Mouse (Mus musculus): ENCODE measurements around the gene Large2. TPM values are rescaled to one million over a fixed set of nuclear protein-coding genes. Genes with fewer than 3 reads are reported as not detected.

Large2 gene
- polyA plus RNA-seq, 1 experiment from 2014 or later: 2.5 TPM

- Histone ChIP-seq H3K9me3 (no peaks in the 10 kb centered on the region), H3K9ac (replicated peaks) (peak overlapping the region; percentile 81), H3K27ac (no peak overlapping the region), H3K4me2 (replicated peaks) (peak overlapping the region; percentile 97), H3K36me3 (peaks cover 42% of the 10 kb centered on the region), H3K4me3 (replicated peaks) (peak overlapping the region; percentile 83), H3K27me3 (peaks cover 6% of the 10 kb centered on the region; the same call in 1 of the 2 replicates), H3K4me1 (replicated peaks) (peaks cover 45% of the 10 kb centered on the region)
- 82% methylated on average over 6 of the region's 6 CpGs for WGBS
- no peak for ATAC-seq
Observed at GRCm38 (mm10) chr2:92376300-92376699, 1.6 kb upstream of the Large2 start.

GRCm38 (mm10) chr2:92375788-92376187 is 1.1 kb upstream of the Large2 start:
- Histone ChIP-seq H3K27ac (peak overlapping the region; percentile 86), H3K4me2 (replicated peaks) (peak overlapping the region; percentile 97), H3K4me1 (replicated peaks) (peaks cover 50% of the 10 kb centered on the region), H3K27me3 (peaks cover 11% of the 10 kb centered on the region), H3K36me3 (peaks cover 37% of the 10 kb centered on the region), H3K9me3 (no peaks in the 10 kb centered on the region), H3K9ac (replicated peaks) (peak overlapping the region; percentile 81), H3K4me3 (replicated peaks) (peak overlapping the region; percentile 83)
- 19% methylated on average over 10 of the region's 10 CpGs for WGBS
- ATAC-seq: no peak; the same call in 1 of the 2 replicates

DNA sequence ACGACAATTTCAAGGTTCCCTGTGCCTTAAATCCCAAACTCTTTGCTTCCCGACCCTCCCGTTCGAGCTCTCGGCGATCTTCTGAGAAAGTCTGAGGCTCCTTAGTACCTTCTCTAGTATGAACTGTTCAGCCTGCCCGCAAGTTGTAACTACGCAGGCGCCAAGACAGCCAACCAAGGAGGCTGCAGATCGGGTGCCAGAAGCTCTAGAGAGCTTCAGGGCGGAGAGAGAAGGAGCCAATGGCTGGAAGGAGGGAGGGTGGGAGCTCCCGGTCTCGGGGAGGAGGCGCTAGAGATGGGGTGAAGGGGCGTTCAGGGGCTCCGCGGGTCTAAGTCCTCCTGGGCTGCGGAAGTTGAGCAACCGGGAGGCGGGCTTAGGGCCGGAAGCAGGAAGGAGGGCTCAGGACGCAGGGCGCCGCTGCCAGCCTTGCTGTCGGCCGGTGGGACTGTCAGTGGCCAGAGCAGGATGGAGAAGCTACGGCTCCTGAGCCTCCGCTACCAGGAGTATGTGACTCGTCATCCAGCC is 492 bp upstream of the Large2 start:
- peak; percentile 94 for ATAC-seq
- H3K4me3 ChIP-seq (replicated peaks): peak overlapping the region; percentile 83
- H3K4me2 ChIP-seq (replicated peaks): peak overlapping the region; percentile 97
- H3K36me3 ChIP-seq: peaks cover 31% of the 10 kb centered on the region
- peak overlapping the region; percentile 81 for H3K9ac ChIP-seq (replicated peaks)
- H3K27ac ChIP-seq: peak overlapping the region; percentile 86
- H3K4me1 ChIP-seq (replicated peaks): peaks cover 57% of the 10 kb centered on the region
- H3K27me3 ChIP-seq: peaks cover 17% of the 10 kb centered on the region
- H3K9me3 ChIP-seq: no peaks in the 10 kb centered on the region
- WGBS: under 1% methylated on average over 29 of the region's 29 CpGs

GRCm38 (mm10) chr2:92373437-92373813 is 1.2 kb downstream of the Large2 start:
- WGBS: 64% methylated on average over 11 of the region's 11 CpGs
- Histone ChIP-seq H3K4me1 (replicated peaks) (peaks cover 61% of the 10 kb centered on the region), H3K9me3 (no peaks in the 10 kb centered on the region)

DNA sequence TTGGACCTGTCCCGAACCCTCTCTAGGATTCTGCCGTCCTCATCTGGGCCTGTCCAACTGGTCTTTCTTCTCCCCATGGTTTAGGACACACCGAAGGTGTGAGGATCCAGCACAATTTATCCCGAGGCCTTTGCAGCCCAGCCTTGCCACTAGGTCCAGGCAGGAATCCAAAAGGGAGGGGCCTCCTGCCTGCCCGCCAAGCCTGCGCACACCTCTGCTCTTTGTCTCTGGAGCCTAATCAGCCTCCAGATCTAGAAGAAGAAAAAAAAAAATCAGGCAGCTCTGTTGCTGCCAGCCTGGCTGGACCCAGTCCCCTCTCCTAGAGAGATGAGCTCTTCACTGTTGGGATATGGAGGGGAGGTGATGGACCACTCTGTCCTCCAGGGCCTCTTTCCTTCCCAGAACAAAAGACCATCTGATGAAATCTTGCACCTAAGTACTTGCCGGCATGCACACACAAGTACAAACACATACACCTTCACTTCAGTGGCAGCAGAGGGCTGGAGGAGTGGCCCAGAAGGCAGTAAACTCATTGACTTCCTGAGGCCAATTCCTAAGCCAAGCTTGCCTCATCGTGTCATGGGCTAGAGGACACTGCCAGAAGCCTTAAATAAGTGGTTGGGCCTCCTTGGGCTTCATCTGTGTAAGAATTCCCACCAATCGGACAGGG is 1.8 kb downstream of the Large2 start:
- 0 out of 2 replicates have a peak overlapping the region, but pooled peaks have one; percentile 2 for H3K4me2 ChIP-seq (replicated peaks)
- peaks cover 8% of the 10 kb centered on the region for H3K36me3 ChIP-seq
- H3K4me3 ChIP-seq (replicated peaks): no peak overlapping the region
- no peak for ATAC-seq
- H3K27me3 ChIP-seq: peaks cover 35% of the 10 kb centered on the region
- no peak overlapping the region for H3K9ac ChIP-seq (replicated peaks)
- H3K27ac ChIP-seq: peak overlapping the region; percentile 35; the same call in 1 of the 2 replicates
- 22% methylated on average over 9 of the region's 9 CpGs for WGBS
- H3K4me1 ChIP-seq (replicated peaks): peaks cover 61% of the 10 kb centered on the region
- no peaks in the 10 kb centered on the region for H3K9me3 ChIP-seq

More at GRCm38 (mm10) chr2:92373437-92373813, 1.2 kb downstream of the Large2 start:
- Histone ChIP-seq H3K27ac (0 out of 2 replicates have a peak overlapping the region, but pooled peaks have one; percentile 35), H3K9ac (replicated peaks) (no peak overlapping the region), H3K36me3 (peaks cover 13% of the 10 kb centered on the region), H3K27me3 (peaks cover 34% of the 10 kb centered on the region), H3K4me3 (replicated peaks) (no peak overlapping the region), H3K4me2 (replicated peaks) (peak overlapping the region; percentile 97; the same call in 1 of the 2 replicates)
- ATAC-seq: no peak

DNA sequence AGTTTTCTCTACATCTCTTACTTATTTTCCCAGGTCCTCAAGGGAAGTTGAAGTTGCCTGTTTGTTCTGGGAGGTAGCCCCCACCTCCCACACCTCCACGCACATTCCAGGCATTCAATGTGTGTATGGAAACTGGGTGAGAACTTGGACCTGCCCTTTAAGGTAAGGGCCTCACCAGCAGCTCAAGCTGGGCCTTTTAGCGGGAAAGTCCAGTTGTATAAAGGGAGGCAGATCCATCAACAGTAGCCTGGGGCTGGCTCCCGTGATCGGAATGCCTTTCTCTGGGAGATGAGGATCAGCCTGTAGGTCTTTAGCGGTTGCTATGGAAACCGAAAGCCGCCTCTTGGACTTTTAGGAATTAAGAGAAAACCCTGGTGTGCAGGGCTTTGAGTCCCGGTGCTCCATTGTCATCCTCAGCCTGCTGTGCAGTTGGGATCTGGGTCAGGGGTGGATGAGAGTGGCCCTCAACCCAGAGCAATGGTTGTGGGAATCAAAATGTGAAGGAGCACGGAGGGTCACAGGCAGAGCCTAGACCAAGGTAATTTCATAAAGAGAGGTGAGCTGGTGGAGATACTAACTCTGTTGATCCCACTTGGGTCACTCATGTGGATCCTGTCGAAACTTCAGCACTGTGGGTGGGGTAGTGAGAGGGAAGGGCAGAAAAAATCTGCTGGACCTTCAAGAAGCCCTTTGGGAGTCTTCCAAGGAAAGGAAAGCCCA is 2.5 kb downstream of the Large2 start:
- H3K9me3 ChIP-seq: no peaks in the 10 kb centered on the region
- H3K4me3 ChIP-seq (replicated peaks): no peak overlapping the region
- H3K4me1 ChIP-seq (replicated peaks): peaks cover 61% of the 10 kb centered on the region
- peaks cover 35% of the 10 kb centered on the region for H3K27me3 ChIP-seq
- no peak for ATAC-seq
- H3K27ac ChIP-seq: peak overlapping the region; percentile 37
- H3K4me2 ChIP-seq (replicated peaks): peak overlapping the region; percentile 62
- 3% methylated on average over 10 of the region's 10 CpGs for WGBS
- peak overlapping the region; percentile 28; the same call in 1 of the 2 replicates for H3K9ac ChIP-seq (replicated peaks)
- peaks cover under 1% of the 10 kb centered on the region; the same call in 1 of the 2 replicates for H3K36me3 ChIP-seq

DNA sequence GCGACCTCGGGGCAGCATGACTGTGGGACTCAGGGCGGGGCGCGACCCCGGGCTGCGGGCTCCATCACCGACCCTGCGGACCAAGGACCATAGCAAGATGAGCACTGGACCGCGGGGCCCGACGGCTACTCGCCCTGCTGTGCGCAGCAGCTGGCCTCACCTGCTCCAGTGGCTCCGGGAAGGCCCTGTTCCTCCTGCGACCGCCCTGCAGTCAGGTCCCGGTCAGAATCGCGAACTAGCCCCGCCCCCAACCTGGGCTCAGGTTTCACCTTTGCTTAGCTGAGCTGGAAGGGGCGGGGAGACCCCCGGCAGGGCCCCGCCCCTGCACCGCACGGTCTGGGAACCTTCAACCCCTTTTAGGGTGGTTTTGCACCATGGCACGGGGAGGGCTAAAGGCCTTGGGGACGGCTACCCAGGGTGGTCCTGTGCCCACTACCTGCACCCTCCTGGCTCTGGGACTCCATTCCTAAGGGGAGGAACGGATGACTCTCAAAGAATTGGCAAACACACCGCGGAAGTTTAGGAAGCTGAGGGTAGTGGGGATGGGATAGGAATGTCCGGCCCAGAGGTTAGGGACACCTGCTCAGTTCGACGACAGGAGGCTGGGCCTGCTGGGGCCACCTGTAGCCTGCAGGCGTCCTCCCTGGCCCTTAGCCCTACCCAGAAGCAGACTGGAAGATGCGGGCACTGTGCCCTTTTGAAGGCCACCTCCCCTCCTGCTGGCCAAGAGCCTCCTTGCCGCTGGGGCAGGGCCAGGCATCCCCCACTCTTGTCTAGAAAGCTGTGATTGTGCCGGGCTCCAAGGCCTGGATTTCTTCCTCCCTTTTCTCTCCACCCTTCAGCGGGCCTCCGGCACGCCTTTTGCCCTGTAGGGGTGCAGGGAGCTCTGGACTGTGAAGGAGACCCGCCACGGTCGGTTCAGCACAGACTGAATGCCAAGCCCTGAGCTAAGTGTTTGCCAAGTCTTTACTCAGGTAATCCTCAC is 3.6 kb downstream of the Large2 start:
- ATAC-seq: no peak
- Histone ChIP-seq H3K9ac (replicated peaks) (peak overlapping the region; percentile 55), H3K27me3 (peaks cover 35% of the 10 kb centered on the region), H3K9me3 (no peaks in the 10 kb centered on the region), H3K4me3 (replicated peaks) (peak overlapping the region; percentile 33), H3K4me1 (replicated peaks) (peaks cover 56% of the 10 kb centered on the region), H3K4me2 (replicated peaks) (peak overlapping the region; percentile 62), H3K36me3 (peaks cover 3% of the 10 kb centered on the region; the same call in 1 of the 2 replicates), H3K27ac (peak overlapping the region; percentile 37)
- WGBS: 3% methylated on average over 45 of the region's 45 CpGs

GRCm38 (mm10) chr2:92370375-92370774 is 4.3 kb downstream of the Large2 start:
- H3K4me1 ChIP-seq (replicated peaks): peaks cover 49% of the 10 kb centered on the region
- peak overlapping the region; percentile 33 for H3K4me3 ChIP-seq (replicated peaks)
- peaks cover 35% of the 10 kb centered on the region for H3K27me3 ChIP-seq
- H3K27ac ChIP-seq: no peak overlapping the region
- H3K9me3 ChIP-seq: no peaks in the 10 kb centered on the region
- peak overlapping the region; percentile 62 for H3K4me2 ChIP-seq (replicated peaks)
- WGBS: 12% methylated on average over 19 of the region's 19 CpGs
- ATAC-seq: no peak
- H3K9ac ChIP-seq (replicated peaks): peak overlapping the region; percentile 55
- H3K36me3 ChIP-seq: peaks cover 3% of the 10 kb centered on the region; the same call in 1 of the 2 replicates

DNA sequence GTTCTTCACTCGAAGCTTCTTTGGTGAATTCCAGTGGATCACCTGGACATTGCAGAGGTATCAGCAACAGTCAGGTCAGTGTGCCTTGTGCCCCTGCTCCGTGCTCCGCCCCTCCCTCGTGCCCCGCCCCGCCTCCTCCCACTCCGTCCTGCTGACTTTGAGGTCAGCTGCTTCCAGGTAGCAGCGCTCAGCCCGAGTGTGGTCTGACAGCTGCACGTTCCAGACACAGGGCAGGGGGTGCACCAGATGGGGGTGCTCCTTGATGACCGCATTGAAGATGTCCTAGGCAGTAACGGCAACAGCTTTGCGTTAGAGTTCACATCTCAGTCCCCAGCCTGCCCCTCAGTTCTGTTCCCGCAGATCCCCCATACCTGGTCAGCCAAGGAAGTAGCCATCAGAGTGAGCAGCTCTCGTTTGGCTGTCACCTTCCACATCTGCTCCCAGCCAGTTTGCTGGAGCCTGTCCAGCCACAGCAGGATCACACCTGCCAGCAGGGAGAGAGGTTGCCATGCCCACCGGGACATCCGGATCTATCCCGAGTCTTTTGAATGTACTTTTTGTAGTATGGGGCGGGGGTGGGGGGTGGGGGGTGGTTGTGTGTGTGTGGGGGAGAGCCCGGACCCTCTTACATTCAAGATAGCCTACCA is 7.2 kb downstream of the Large2 start:
- Histone ChIP-seq H3K27ac (no peak overlapping the region), H3K9ac (replicated peaks) (no peak overlapping the region), H3K9me3 (no peaks in the 10 kb centered on the region), H3K27me3 (peaks cover 35% of the 10 kb centered on the region), H3K4me3 (replicated peaks) (no peak overlapping the region), H3K36me3 (peaks cover 23% of the 10 kb centered on the region), H3K4me1 (replicated peaks) (peaks cover 28% of the 10 kb centered on the region), H3K4me2 (replicated peaks) (no peak overlapping the region)
- WGBS: 52% methylated on average over 20 of the region's 20 CpGs
- no peak for ATAC-seq

- 96% methylated on average over 10 of the region's 10 CpGs for WGBS
- Histone ChIP-seq H3K9ac (replicated peaks) (no peak overlapping the region), H3K4me3 (replicated peaks) (no peak overlapping the region), H3K4me2 (replicated peaks) (no peak overlapping the region), H3K4me1 (replicated peaks) (peaks cover 9% of the 10 kb centered on the region), H3K9me3 (no peaks in the 10 kb centered on the region), H3K27me3 (peaks cover 22% of the 10 kb centered on the region), H3K27ac (no peak overlapping the region), H3K36me3 (peaks cover 33% of the 10 kb centered on the region)
- ATAC-seq: no peak
Observed at GRCm38 (mm10) chr2:92365568-92365967, 9.1 kb downstream of the Large2 start.

- no peaks in the 10 kb centered on the region for H3K4me1 ChIP-seq (replicated peaks)
- no peak overlapping the region for H3K4me2 ChIP-seq (replicated peaks)
- peaks cover 48% of the 10 kb centered on the region for H3K36me3 ChIP-seq
- H3K4me3 ChIP-seq (replicated peaks): no peak overlapping the region
- H3K27me3 ChIP-seq: peaks cover 7% of the 10 kb centered on the region
- no peak overlapping the region for H3K27ac ChIP-seq
- 88% methylated on average over 4 of the region's 4 CpGs for WGBS
- H3K9ac ChIP-seq (replicated peaks): no peak overlapping the region
- no peak for ATAC-seq
- H3K9me3 ChIP-seq: no peaks in the 10 kb centered on the region
Observed at GRCm38 (mm10) chr2:92364086-92364485, 10.6 kb downstream of the Large2 start.

All from midbrain, embryonic 13.5 days (tissue).